Mouse (Mus musculus): ENCODE data around the gene Ndufs7. TPM values are rescaled to one million over a fixed set of nuclear protein-coding genes. Genes with fewer than 3 reads are reported as not detected.

The Ndufs7 gene
- polyA plus RNA-seq, 1 experiment: 272 TPM

DNA sequence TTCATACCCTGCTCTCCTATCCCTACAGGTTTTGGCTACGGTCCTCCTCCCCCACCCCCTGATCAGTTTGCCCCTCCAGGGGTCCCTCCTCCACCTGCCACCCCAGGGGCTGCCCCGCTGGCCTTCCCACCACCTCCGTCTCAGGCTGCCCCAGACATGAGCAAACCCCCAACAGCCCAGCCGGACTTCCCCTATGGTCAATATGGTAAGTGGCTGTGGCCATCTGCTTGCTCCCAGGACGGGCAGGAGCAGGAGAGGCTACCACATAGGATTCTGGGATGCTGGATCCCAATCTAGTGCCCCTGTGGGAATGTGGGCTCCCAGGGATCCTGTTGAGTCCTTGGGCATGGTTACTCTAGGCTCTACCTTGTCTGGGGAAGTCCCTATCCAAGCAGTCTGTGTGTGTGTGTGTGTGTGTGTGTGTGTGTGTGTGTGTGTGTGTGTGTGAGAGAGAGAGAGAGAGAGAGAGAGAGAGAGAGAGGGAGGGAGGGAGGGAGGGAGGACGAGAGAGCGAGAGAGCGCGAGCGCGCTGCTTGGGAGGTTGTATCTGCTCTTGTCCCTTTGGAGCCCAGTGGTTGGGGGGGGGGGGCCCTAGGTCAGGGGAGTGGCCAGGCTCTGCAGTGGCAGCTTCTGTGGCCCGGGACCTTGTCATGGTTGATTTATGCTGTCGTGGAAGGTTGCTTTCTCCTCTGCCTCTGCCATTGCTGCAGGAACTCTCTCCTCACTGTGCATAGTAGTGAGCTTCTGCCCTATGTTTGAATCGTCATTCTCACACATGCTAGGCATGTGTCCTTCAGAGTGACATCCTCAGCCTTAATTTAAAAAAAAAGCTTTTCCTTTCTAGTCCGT, 36.5 kb downstream of the Ndufs7 start:
- DNase-seq (ENCODE audit: low read depth): no peak
- TF ChIP-seq CTCF (IDR thresholded peaks at IDR 0.05; ENCODE audit: borderline replicate concordance, extremely low read depth, insufficient read depth, insufficient read length) (no peak), POLR2A (IDR thresholded peaks at IDR 0.05; ENCODE audit: borderline replicate concordance, extremely low read depth, insufficient read depth, insufficient read length, poor library complexity, severe bottlenecking) (no peak)

DNA sequence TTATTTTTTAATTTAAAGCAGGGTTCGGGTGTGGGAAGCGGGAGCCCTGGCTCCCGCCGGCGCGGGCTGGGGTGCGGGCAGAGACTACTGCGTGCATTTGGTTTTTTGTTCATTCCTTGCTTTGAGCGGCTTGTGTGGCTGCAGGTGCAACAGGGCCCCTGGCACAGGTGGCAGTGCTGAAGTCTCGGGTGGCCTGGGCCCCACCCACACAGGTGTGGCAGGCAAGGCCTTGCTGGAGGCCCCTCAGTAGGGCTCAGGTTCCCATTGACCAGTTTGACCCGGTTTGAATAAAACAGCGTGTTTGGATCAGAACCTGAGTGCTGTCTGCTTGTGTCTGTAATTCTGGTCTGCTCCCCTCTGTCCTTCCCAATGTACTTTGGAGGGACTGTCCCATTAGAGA, 39.2 kb downstream of the Ndufs7 start:
- DNase-seq (ENCODE audit: low read depth): no peak
- TF ChIP-seq POLR2A (IDR thresholded peaks at IDR 0.05; ENCODE audit: borderline replicate concordance, extremely low read depth, insufficient read depth, insufficient read length, poor library complexity, severe bottlenecking) (no peak), CTCF (IDR thresholded peaks at IDR 0.05; ENCODE audit: borderline replicate concordance, extremely low read depth, insufficient read depth, insufficient read length) (no peak)

DNA sequence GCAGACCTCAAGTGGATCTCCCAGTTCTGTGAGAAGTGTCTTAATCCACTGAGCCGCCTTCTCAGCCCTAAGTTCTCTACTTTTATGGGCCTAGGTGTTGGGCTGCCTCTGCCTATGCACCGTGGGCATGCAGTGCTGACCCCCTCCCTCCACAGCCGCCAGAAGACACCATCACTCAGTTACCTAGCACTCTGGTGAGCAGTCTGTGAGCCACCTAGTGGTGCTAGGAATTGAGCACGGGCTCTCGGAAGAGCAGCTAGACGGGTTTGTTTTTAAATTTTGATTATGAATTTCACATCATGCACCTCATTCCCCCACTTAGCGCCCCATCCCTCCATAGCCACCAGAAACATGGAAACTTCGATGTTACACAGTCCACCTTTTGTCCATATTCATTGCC, 39.7 kb downstream of the Ndufs7 start:
- TF ChIP-seq CTCF (IDR thresholded peaks at IDR 0.05; ENCODE audit: borderline replicate concordance, extremely low read depth, insufficient read depth, insufficient read length) (0 out of 2 replicates have a peak, but pooled peaks have one; percentile 11), POLR2A (IDR thresholded peaks at IDR 0.05; ENCODE audit: borderline replicate concordance, extremely low read depth, insufficient read depth, insufficient read length, poor library complexity, severe bottlenecking) (no peak)
- no peak for DNase-seq (ENCODE audit: low read depth)

DNA sequence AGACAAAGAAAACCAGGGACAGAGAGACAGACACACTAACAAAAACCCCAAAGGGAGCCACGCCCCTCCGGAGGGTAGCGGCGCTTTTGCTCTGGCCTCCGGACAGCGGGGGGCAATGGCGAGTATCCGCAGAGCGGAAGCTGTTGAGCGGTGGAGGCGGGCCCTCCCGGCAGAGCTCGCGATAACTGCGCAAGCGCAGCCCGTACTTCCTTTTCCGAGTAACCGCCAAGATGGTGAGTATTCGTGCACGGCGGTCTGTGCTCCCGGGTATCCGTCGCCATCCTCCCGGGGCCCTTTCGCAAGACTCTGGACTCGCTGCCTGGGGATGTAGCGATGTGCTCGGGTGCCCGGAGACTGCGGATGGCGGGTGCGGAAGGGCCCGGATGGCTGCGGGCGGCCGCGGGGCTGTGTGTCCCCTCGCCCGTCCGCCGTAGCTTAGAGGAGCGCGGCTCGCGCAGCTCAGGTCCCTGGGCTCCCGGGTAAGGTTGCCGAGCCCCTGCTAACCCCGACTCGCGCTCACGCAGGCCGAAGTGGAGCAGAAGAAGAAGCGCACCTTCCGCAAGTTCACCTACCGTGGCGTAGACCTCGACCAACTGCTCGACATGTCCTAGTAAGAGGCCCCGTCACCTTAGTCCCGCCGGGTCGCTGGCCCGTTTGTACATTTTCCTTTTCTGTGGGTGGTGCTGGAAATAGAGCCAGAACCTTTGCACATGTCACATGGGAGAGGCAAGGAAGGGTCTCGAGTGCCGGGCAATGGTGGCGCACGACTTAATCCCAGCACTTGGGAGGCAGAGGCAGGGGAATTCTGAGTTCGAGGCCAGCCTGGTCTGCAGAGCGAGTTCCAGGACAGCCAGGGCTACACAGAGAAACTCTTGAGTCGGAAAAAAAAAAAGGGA, 43.6 kb downstream of the Ndufs7 start, which contains the start of gene Rps15:
Rps15 (plus strand) TSS at position 203 of the 896 bp plus-strand sequence.
- DNase-seq (ENCODE audit: low read depth): peak; percentile 99
- TF ChIP-seq POLR2A (IDR thresholded peaks at IDR 0.05; ENCODE audit: borderline replicate concordance, extremely low read depth, insufficient read depth, insufficient read length, poor library complexity, severe bottlenecking): peak; percentile 62; the same call in 1 of the 2 replicates
- peak; percentile 51 for TF ChIP-seq CTCF (IDR thresholded peaks at IDR 0.05; ENCODE audit: borderline replicate concordance, extremely low read depth, insufficient read depth, insufficient read length)

DNA sequence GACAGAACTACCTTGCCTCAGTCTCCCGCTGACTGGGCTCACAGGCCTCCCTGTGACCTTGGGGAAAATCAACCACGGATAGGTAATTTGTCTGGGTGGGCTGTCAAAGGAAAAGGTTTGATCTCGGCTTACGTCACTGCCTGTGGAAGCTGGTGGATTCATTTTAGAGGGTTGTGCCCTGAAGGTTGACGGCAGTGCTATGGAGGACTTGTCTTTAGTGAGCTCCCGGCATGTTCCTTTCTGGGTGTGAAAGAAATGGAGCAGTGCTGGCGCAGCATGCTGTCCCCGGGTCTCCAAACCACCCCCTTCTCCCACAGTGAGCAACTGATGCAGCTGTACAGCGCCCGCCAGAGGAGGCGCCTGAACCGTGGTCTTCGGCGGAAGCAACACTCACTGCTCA, 44.4 kb downstream of the Ndufs7 start:
- DNase-seq (ENCODE audit: low read depth): no peak
- TF ChIP-seq CTCF (IDR thresholded peaks at IDR 0.05; ENCODE audit: borderline replicate concordance, extremely low read depth, insufficient read depth, insufficient read length) (no peak), POLR2A (IDR thresholded peaks at IDR 0.05; ENCODE audit: borderline replicate concordance, extremely low read depth, insufficient read depth, insufficient read length, poor library complexity, severe bottlenecking) (no peak)

DNA sequence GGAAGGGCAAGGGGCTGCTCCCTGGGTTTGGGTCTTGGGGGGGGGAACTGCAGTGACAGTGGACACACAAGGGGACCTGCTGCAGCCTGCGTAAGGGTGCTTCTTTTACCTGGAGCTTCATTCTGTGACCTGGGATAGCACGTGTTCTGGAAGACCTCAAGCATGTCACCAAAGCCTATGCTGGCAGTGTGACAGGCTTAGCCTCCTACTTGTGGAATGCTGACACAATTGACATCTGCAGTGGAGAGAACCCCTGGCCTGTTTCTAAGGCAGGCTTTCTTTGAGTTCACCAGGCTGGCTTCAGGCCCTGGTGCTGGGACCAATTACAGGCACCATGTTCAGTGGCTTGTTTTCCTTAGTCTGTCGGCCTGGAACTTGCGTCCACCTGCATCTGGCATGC, 45.4 kb downstream of the Ndufs7 start:
- TF ChIP-seq CTCF (IDR thresholded peaks at IDR 0.05; ENCODE audit: borderline replicate concordance, extremely low read depth, insufficient read depth, insufficient read length): no peak
- TF ChIP-seq POLR2A (IDR thresholded peaks at IDR 0.05; ENCODE audit: borderline replicate concordance, extremely low read depth, insufficient read depth, insufficient read length, poor library complexity, severe bottlenecking): no peak
- no peak for DNase-seq (ENCODE audit: low read depth)

DNA sequence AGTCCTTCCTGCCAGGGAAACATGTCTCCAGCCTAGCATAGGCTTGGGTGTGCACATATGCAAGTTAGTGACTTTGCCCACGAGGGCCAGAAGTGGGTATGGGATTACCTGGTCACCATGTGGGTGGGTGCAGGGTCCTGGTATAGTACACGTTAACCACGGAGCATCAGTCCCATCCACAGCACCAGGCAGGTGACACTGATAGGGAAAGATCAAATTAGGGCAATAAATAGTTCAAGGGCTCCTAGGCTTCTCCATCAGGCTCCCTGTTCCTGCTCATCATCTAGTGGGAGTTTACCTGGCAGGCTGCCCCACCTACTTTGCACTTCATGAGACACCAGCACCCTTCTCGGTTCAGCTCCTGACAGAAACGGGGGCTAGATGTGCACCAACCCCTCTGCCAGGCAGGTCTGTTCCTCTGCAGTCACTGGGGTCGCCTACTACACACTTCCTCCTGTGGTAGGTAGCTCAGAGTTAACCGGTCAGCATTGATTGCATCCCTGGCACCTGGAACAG, 45.9 kb downstream of the Ndufs7 start:
- TF ChIP-seq CTCF (IDR thresholded peaks at IDR 0.05; ENCODE audit: borderline replicate concordance, extremely low read depth, insufficient read depth, insufficient read length) (no peak), POLR2A (IDR thresholded peaks at IDR 0.05; ENCODE audit: borderline replicate concordance, extremely low read depth, insufficient read depth, insufficient read length, poor library complexity, severe bottlenecking) (no peak)
- no peak for DNase-seq (ENCODE audit: low read depth)

DNA sequence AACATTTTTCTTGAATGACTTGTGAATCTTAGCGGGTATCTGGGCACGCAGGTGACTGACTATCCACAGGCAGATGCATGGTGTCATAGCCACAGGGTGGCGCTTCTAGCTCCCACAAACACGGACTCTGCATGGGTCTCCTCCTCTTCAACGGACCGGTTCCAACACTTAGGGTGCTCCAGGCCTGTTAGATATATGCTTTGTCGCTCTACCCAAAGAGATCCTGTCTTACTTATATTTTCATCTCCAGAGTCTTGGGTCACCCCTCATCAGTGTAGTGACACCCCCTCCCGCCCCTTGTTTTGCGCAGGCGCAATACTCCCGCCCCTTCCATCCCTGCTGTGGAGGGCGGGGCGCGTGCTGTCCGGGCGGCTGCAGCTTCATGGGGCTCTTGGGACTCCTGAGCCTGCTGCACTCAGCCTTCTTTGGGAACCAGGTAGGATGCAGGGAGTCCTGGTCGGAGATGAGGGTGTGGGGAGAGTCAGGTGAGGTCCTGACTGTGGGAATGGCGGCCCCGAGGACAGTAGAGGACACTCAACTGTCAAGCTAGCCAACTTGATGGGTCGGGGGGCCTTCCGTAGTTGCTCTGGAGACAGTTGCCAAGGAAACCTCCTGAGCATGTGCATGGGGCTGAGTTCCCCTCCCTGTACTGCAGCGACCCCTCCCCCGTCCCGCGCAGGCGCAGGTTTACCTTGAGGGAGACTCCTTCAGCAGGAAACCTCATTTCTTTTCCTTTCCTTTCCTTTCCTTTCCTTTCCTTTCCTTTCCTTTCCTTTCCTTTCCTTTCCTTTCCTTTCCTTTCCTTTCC, 46.9 kb downstream of the Ndufs7 start, which contains the start of gene Apc2:
Apc2 (plus strand) TSS at position 360 of the 808 bp plus-strand sequence.
- DNase-seq (ENCODE audit: low read depth): peak; percentile 97
- TF ChIP-seq POLR2A (IDR thresholded peaks at IDR 0.05; ENCODE audit: borderline replicate concordance, extremely low read depth, insufficient read depth, insufficient read length, poor library complexity, severe bottlenecking): no peak
- peak; percentile 60 for TF ChIP-seq CTCF (IDR thresholded peaks at IDR 0.05; ENCODE audit: borderline replicate concordance, extremely low read depth, insufficient read depth, insufficient read length)

DNA sequence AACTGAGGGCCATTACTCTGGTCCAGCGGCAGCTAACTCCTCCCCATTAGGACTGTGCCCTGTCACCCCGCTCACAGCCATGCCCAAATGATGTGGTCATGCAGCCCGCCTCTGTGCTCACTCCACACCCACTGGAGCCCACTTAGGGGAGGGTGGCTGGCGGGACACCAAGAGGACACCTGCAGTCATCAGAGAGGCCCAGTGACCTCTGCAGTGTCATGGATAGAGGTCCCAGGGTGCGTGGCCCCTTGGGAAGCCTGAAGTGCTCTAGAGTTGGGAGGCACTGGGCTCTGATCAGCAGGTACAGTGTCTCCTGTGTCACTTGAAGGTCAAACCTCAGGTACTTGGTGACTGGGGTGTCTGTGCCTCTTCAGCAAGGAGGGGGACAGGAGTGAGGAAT, 47.9 kb downstream of the Ndufs7 start:
- no peak for DNase-seq (ENCODE audit: low read depth)
- TF ChIP-seq CTCF (IDR thresholded peaks at IDR 0.05; ENCODE audit: borderline replicate concordance, extremely low read depth, insufficient read depth, insufficient read length): no peak
- no peak for TF ChIP-seq POLR2A (IDR thresholded peaks at IDR 0.05; ENCODE audit: borderline replicate concordance, extremely low read depth, insufficient read depth, insufficient read length, poor library complexity, severe bottlenecking)

DNA sequence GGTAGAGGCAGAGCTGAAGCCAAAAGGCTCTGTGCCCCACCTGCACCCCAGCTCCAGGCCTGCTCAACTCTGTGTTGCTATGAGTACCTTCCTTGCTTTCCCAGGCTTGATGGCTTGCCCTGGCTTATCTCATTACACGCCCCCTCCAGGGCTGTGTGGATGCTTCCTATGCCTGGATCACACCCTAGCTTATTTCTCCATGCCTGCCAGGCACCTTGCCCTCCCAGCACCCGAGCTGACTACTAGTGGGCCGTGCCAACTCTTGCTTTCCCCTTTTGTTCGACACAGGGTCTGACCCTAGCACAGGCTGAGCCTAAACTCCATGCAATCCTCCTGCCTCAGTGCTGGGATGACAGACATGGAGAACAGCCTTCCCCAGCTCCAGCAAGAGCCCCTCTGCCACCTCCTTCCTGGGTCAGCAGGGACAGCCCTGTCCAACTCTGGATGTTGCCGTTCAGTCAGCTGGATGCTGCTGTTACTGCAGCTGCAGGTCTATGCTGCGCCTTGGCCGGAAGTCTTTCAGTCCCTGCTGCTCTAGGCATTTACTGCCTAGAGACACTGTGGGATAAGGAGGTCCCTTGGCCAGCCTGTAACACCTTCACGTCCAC, 48.7 kb downstream of the Ndufs7 start:
- no peak for DNase-seq (ENCODE audit: low read depth)
- no peak for TF ChIP-seq CTCF (IDR thresholded peaks at IDR 0.05; ENCODE audit: borderline replicate concordance, extremely low read depth, insufficient read depth, insufficient read length)
- no peak for TF ChIP-seq POLR2A (IDR thresholded peaks at IDR 0.05; ENCODE audit: borderline replicate concordance, extremely low read depth, insufficient read depth, insufficient read length, poor library complexity, severe bottlenecking)
